Mouse (Mus musculus): ENCODE data around the gene Kcnc1. TPM values are rescaled to one million over a fixed set of nuclear protein-coding genes. Genes with fewer than 3 reads are reported as not detected.
A peak's percentile ranks its signal among the peaks of the same experiment; 100 is the strongest.

The Kcnc1 gene
- polyA plus RNA-seq, 1 experiment from 2014 or later, result 0.38 TPM

DNA sequence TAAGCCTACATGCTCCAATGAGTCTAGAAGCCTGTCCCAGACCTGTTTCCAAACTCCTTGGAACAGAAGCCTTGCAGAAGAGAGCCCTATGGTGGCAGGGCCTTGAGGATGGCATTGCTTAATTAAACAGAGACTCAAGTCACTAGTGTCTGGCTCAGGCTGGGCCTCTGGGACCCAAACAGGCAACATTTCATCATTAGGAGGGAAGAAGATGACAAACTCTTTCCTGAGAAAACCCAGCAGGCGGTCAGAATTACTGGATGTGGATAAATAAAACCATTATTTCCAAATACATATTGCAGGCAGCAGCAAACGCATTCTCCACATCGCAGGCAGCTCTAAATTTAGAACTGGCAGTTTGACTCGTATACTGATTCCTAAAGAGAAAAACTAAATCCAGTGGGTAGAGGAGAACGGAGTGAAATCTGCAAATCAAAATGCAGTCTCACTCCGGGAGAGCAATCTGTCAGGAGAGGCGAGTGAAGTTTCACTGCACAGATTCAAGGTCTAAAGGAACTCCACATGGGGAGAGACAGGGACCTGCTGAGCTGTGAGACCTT is 70.2 kb downstream of the Kcnc1 start:
- H3K27ac ChIP-seq, result no peak overlapping the region
- no peaks in the 10 kb centered on the region for H3K9me3 ChIP-seq
- H3K4me1 ChIP-seq (replicated peaks), result 0 out of 2 replicates have a peak, but pooled peaks cover 5% of the 10 kb centered on the region
- H3K27me3 ChIP-seq (replicated peaks), result no peaks in the 10 kb centered on the region
- no peak overlapping the region for H3K4me2 ChIP-seq (replicated peaks)
- H3K4me3 ChIP-seq (replicated peaks), result no peak overlapping the region
- H3K36me3 ChIP-seq, result no peaks in the 10 kb centered on the region
- ATAC-seq, result no peak
- H3K9ac ChIP-seq, result no peak overlapping the region
- 39% methylated on average over 7 of the region's 7 CpGs for WGBS

DNA sequence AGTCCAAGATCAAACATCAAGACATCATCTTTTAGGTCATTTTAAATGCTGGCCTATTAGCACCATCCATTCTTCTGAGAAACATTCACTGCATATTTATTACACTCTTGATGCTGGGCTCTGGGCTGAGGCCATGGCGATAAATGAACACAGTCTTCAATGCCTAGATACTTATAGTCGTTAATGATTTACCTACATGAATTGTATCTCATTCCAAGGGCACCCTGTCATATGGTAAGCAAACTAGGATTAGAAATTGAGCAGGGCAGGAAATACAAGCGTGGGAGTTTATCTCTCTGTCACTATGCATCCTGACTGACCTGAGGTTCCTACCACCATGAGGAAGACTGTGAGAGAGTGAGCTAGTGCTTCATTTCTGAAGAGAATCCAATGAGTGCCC is 73.2 kb downstream of the Kcnc1 start:
- no peak overlapping the region for H3K4me3 ChIP-seq (replicated peaks)
- 0 out of 2 replicates have a peak, but pooled peaks cover 5% of the 10 kb centered on the region for H3K4me1 ChIP-seq (replicated peaks)
- H3K4me2 ChIP-seq (replicated peaks), result no peak overlapping the region
- peak; percentile 91 for ATAC-seq
- H3K9ac ChIP-seq, result no peak overlapping the region
- H3K27me3 ChIP-seq (replicated peaks), result no peaks in the 10 kb centered on the region
- no peaks in the 10 kb centered on the region for H3K9me3 ChIP-seq
- WGBS, result 64% methylated on average over 3 of the region's 3 CpGs
- no peak overlapping the region for H3K27ac ChIP-seq
- no peaks in the 10 kb centered on the region for H3K36me3 ChIP-seq

DNA sequence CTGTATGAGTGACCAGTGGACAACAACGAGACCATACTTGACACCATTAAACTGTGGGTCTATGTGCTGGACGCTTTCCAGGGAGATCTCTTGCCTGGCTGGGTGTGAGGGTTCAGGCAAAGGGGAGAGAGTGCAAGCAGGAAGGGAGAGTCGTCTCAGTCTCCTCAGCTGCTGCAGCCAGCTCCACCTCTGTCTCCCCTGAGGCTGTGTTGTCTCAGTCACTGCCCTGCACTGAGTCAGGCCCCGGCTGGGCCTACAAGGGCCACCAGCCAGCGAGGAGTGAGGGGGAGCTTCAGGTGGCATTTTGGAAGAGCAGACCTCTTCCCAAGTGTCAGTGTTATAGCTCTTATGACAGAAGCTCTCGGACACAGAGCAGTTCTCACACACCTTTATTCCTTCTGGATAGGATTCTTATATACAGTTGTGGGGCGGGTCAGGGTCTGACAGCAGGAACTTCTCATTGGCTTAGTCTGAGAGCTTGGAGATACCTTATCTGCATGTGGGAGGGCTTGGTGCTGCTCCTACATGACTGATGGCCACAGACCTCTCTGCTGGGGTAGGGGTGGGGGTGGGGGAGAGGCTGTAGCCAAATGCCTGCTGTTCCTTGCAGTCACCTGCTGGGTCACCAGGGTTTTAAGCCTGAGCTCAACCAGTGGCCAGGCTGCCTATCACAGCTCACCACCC is 74.9 kb downstream of the Kcnc1 start:
- Histone ChIP-seq H3K4me3 (replicated peaks) (no peak overlapping the region), H3K9me3 (no peaks in the 10 kb centered on the region), H3K9ac (no peak overlapping the region), H3K4me1 (replicated peaks) (0 out of 2 replicates have a peak, but pooled peaks cover 5% of the 10 kb centered on the region), H3K27me3 (replicated peaks) (no peaks in the 10 kb centered on the region), H3K27ac (no peak overlapping the region), H3K36me3 (no peaks in the 10 kb centered on the region), H3K4me2 (replicated peaks) (no peak overlapping the region)
- peak; percentile 48 for ATAC-seq
- 49% methylated on average over 7 of the region's 7 CpGs for WGBS

DNA sequence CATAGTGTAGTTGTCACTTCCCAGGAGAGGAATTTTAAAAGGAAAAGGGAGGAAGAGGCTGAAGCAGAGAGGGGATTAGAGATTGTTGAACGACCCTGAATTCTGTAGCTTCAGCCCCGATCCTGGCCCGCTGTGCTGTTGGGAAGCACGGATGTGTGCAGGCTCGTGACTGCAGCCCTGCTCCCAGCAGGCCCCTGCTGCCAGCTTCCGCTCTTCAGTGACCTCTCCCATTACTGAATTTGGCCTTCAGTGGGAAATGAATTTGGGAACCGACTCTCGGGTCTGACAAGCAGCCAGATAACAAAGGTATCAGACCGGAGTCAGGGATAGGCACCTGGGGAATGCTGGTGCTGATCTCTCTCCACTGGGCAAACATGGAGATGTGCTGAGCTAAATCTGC is 76.8 kb downstream of the Kcnc1 start:
- WGBS, result 39% methylated on average over 9 of the region's 9 CpGs
- no peak overlapping the region for H3K9ac ChIP-seq
- no peaks in the 10 kb centered on the region for H3K36me3 ChIP-seq
- H3K4me3 ChIP-seq (replicated peaks), result no peak overlapping the region
- H3K27ac ChIP-seq, result no peak overlapping the region
- ATAC-seq, result no peak
- no peaks in the 10 kb centered on the region for H3K9me3 ChIP-seq
- no peaks in the 10 kb centered on the region for H3K27me3 ChIP-seq (replicated peaks)
- H3K4me1 ChIP-seq (replicated peaks), result 0 out of 2 replicates have a peak, but pooled peaks cover 5% of the 10 kb centered on the region
- no peak overlapping the region for H3K4me2 ChIP-seq (replicated peaks)

DNA sequence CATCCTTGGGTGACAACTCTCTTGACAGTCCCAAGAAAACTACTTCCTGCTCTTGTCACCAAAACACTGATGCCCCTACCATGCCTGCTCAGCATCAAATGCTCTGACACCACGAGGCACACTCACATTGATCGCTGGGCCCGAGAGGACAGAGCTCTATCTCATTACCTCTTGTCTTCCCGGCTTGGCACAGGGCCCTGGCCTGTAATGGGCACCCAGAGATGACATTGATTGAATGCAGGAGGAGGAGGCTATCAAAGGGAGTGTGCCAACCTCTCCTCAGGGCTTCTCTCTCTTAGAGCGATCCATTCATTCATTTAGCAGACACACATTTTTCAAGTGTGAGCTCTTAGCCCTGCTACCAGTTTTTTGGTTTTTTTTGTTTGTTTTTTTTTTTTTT is 79.2 kb downstream of the Kcnc1 start:
- no peak overlapping the region for H3K9ac ChIP-seq
- H3K4me2 ChIP-seq (replicated peaks), result no peak overlapping the region
- no peak overlapping the region for H3K4me3 ChIP-seq (replicated peaks)
- H3K9me3 ChIP-seq, result no peaks in the 10 kb centered on the region
- H3K27me3 ChIP-seq (replicated peaks), result no peaks in the 10 kb centered on the region
- H3K27ac ChIP-seq, result no peak overlapping the region
- WGBS, result 73% methylated on average over 5 of the region's 5 CpGs
- H3K36me3 ChIP-seq, result no peaks in the 10 kb centered on the region
- no peak for ATAC-seq
- H3K4me1 ChIP-seq (replicated peaks), result 0 out of 2 replicates have a peak, but pooled peaks cover 2% of the 10 kb centered on the region

DNA sequence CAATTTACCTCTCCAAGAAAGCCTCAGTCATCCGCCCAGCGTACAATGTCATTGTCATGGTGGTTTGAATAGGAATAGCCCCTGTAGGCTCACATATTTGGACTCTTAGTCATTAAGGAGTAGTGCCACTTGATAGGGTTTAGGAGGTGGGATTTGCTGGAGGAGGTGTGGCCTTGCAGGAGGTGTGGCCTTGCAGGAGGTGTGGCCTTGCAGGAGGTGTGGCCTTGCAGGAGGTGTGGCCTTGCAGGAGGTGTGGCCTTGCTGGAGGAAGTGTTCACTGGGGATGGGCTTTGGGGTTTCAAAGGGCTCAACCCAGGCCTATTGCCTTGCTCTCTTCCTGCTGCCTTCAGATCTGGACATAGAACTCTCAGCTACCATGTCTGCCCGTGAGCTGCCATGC is 81.2 kb downstream of the Kcnc1 start:
- Histone ChIP-seq H3K4me1 (replicated peaks) (peaks cover 11% of the 10 kb centered on the region; the same call in 1 of the 2 replicates), H3K9ac (no peak overlapping the region), H3K27me3 (replicated peaks) (no peaks in the 10 kb centered on the region), H3K4me2 (replicated peaks) (no peak overlapping the region), H3K9me3 (no peaks in the 10 kb centered on the region), H3K4me3 (replicated peaks) (no peak overlapping the region), H3K36me3 (no peaks in the 10 kb centered on the region), H3K27ac (no peak overlapping the region)
- WGBS, result 87% methylated on average over 3 of the region's 3 CpGs
- ATAC-seq, result no peak

DNA sequence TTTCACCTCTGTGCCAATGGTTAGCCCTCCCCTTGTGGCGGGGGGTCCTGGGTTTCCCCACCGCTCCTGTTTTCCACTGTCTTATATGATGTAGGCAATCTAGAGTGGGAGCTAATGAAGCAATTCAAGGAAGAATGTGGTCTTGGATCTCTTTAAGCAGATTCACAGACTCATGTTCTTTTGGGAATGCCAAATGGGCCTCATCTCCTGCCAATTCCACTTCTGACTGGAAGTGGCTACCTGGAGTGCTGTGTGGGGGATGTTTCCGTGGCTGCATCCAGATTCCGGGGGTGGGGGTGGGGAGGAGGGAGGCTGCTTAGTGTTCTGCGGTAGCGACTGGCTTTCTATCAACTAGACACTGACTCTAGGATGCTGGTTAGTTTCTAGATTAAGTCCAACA is 83.5 kb downstream of the Kcnc1 start:
- Histone ChIP-seq H3K4me2 (replicated peaks) (no peak overlapping the region), H3K4me1 (replicated peaks) (peaks cover 11% of the 10 kb centered on the region; the same call in 1 of the 2 replicates), H3K27me3 (replicated peaks) (no peaks in the 10 kb centered on the region), H3K9me3 (no peaks in the 10 kb centered on the region), H3K36me3 (no peaks in the 10 kb centered on the region), H3K4me3 (replicated peaks) (no peak overlapping the region), H3K27ac (no peak overlapping the region), H3K9ac (no peak overlapping the region)
- WGBS, result 54% methylated on average over 6 of the region's 6 CpGs
- no peak for ATAC-seq

DNA sequence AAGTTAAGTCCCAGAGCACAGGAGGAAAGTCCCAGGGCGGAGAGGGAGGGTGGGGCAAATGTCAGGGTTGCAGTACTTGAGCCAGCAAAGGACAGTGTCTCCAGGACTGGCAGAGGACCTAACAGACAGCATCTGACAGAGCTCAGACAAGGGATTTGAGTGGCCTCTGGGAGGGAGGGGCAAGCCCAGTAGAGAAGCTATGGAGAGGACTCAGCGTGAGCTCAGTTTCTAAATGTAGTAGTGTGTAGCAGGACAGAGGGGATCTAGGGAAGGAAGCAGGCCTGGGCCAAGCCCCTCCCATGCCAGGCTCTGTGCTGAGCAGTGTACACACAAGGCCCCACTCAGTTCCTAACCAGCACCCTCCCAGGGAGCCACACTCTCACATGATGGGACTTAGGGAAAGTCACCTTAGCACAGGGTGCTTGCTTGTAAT is 85.8 kb downstream of the Kcnc1 start:
- ATAC-seq, result peak; percentile 66

DNA sequence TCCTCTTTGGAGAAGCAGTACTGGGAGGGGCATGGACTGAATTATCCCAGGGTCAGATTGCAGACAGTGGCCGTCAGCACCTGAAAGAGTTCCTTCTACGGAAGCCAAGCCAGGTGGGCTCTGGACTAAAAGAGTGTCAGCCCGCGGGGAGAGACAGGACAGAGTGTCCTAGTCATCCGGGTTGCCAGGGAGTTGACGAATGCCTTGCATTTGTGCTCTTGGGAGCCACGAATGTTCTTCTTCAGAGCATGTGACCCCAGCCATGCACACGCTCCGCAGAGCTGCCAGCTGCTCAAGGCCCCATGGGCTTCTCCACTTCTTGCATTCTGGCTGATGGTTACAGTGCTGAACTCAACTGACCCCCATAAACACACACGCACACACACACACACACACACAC is 86.8 kb downstream of the Kcnc1 start:
- 58% methylated on average over 10 of the region's 10 CpGs for WGBS
- no peaks in the 10 kb centered on the region for H3K27me3 ChIP-seq (replicated peaks)
- H3K4me2 ChIP-seq (replicated peaks), result no peak overlapping the region
- ATAC-seq, result no peak
- peaks cover 11% of the 10 kb centered on the region; the same call in 1 of the 2 replicates for H3K4me1 ChIP-seq (replicated peaks)
- no peak overlapping the region for H3K27ac ChIP-seq
- H3K4me3 ChIP-seq (replicated peaks), result no peak overlapping the region
- no peaks in the 10 kb centered on the region for H3K36me3 ChIP-seq
- H3K9ac ChIP-seq, result no peak overlapping the region
- H3K9me3 ChIP-seq, result no peaks in the 10 kb centered on the region

More for the DNA sequence above, 85.8 kb downstream of the Kcnc1 start:
- Histone ChIP-seq H3K4me2 (replicated peaks) (no peak overlapping the region), H3K27me3 (replicated peaks) (no peaks in the 10 kb centered on the region), H3K4me3 (replicated peaks) (no peak overlapping the region), H3K36me3 (no peaks in the 10 kb centered on the region), H3K9ac (no peak overlapping the region), H3K27ac (0 out of 2 replicates have a peak overlapping the region, but pooled peaks have one; percentile 6), H3K9me3 (no peaks in the 10 kb centered on the region), H3K4me1 (replicated peaks) (peaks cover 11% of the 10 kb centered on the region; the same call in 1 of the 2 replicates)
- WGBS, result 53% methylated on average over 2 of the region's 2 CpGs

DNA sequence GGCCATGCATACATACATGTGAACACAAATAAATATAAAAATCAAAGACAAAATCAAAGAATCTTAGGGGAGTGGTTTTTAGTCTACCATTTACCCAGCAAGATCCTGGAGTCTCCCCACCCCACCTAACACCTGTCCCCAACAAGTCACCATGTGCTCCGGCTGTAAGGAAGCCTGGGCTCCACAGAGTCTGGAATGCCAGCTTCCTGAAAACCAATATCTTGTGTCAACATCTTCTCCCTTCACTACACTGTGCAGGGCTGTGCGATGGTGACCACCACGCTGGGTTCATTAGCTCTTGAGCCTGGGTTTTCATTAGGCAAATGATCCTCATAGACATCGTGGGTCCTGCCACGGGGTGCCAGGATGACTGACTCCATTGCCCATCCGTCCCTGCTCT is 87.9 kb downstream of the Kcnc1 start:
- Histone ChIP-seq H3K4me2 (replicated peaks) (no peak overlapping the region), H3K9me3 (no peaks in the 10 kb centered on the region), H3K36me3 (no peaks in the 10 kb centered on the region), H3K27me3 (replicated peaks) (no peaks in the 10 kb centered on the region), H3K9ac (no peak overlapping the region), H3K27ac (no peak overlapping the region), H3K4me3 (replicated peaks) (no peak overlapping the region), H3K4me1 (replicated peaks) (peaks cover 11% of the 10 kb centered on the region; the same call in 1 of the 2 replicates)
- 82% methylated on average over 6 of the region's 6 CpGs for WGBS
- no peak for ATAC-seq

DNA sequence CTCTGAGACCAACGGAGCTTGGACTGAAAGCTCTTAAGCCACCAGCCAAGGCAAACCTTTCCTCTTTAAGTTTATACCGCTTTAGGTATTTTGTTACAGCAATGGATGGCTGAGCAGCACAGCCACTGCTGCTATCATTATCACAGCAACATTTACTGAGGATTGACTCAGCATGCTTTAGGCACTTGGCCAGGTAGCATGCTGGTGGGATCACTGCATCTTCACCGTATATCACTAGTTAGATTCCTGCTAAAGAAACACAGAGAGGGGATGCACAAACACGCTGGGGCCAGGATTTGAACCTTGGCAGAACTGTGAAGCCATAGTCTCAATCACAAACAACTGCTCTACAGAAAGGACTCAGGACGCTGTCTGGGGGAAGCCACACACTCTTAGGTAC is 90.5 kb downstream of the Kcnc1 start:
- Histone ChIP-seq H3K4me3 (replicated peaks) (no peak overlapping the region), H3K9me3 (no peaks in the 10 kb centered on the region), H3K4me2 (replicated peaks) (no peak overlapping the region), H3K9ac (no peak overlapping the region), H3K27ac (no peak overlapping the region), H3K4me1 (replicated peaks) (peaks cover 7% of the 10 kb centered on the region; the same call in 1 of the 2 replicates), H3K27me3 (replicated peaks) (no peaks in the 10 kb centered on the region), H3K36me3 (no peaks in the 10 kb centered on the region)
- no peak for ATAC-seq
- WGBS, result 84% methylated on average over 5 of the region's 5 CpGs

DNA sequence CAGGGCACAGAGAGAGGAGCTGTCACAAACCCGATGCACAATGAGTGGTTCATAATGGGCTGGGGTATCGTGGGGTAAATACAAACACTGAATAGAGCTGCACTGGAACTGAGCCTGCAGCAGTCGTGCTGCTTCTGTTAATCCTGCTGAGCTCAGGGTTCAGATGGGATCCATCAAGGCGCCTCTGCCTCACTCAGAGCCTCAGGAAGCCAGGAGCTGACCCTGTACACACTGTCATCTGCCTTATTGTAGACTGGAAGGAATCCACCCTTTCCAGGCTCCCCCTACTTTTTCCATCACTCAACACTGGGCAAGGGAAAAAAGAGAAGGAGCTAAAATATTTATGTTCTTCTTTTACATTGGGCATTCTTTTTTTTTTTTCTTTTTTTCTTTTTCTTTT is 91.1 kb downstream of the Kcnc1 start:
- no peak overlapping the region for H3K4me2 ChIP-seq (replicated peaks)
- no peaks in the 10 kb centered on the region for H3K9me3 ChIP-seq
- 48% methylated on average over 4 of the region's 4 CpGs for WGBS
- no peaks in the 10 kb centered on the region for H3K27me3 ChIP-seq (replicated peaks)
- ATAC-seq, result no peak
- H3K4me3 ChIP-seq (replicated peaks), result no peak overlapping the region
- no peak overlapping the region for H3K9ac ChIP-seq
- H3K4me1 ChIP-seq (replicated peaks), result peaks cover 1% of the 10 kb centered on the region; the same call in 1 of the 2 replicates
- H3K36me3 ChIP-seq, result no peaks in the 10 kb centered on the region
- no peak overlapping the region for H3K27ac ChIP-seq
